Mouse (Mus musculus): Measurements from ENCODE around the gene N4bp2l2.

The N4bp2l2 gene

DNA sequence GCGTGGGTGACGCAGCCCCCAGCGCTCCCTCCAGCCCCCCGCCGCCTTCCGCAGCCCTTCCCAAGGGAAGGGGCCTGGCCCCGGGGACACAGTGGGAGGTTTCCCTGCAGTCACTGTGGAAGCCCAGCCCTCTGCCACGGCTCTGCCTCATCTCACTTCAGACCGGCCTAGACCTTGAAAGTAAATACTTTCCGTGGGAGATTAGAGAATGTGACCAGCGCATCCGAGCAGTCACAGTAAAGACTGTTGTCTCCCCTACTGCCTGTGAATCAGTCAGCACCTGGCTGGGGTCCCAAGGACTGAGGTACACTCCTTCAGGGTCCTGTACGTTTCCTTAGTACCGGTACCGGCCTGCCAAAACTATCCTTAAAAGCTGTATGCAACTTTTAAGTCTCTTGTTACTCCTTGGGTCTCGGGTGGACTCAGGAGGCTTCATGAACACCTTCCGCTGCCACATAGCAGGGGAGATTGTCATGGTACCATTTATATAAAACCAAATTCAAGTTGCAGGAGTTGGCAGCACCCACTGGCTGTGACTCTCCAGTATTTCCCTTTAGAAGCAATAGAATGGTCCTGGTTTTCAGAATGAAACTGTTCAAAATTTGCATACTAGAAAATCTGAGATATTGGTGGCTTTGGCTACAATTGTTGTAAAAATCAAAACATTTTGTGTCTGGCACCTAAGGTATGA is 71.2 kb downstream of the N4bp2l2 start:
- 5% methylated on average over 17 of the region's 17 CpGs for WGBS

- WGBS: under 1% methylated on average over 102 of the region's 102 CpGs
Observed at GRCm38 (mm10) chr5:150593756-150594648, 72.0 kb downstream of the N4bp2l2 start.

DNA sequence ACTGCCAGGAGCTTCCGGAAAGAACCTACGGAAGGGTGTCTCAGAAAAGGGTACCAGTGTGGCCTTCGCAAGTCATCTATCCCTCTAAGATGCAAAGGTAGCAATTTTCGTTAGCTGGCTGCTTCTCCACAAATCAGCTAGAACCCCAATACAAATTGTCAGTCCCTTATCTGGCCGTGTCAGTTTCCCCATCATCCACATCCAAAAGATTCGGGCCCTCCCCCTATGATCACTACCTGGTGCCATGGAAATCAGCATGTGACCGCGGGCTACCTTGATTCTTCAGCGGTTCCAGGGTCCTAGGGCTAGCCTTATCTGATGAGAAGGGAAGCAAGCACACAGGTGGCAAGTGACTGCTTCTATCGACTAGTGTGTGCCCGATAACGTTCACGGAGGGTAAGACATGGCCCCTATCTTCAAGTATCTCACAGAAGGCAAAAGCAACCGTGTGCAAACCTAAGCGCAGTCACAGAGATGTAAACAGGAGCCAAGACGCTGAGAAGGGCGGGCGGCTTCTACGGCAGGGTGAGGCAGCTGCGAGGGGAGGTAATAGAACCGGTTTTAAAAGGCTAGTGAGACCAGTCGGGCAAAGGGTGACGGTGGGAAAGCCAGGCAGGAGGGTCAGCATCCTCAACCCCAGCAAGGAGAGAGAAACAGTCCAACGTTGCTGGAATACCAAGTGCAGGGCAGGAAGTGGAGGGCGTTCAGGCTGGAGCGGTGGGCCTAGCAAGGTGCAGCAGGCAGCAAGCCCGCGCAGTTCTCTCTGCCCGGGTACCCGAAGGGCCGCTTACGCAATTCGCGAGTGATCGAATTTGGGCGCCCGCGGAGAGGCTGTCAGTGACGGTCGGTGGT is 72.9 kb downstream of the N4bp2l2 start:
- WGBS: 14% methylated on average over 40 of the region's 40 CpGs

DNA sequence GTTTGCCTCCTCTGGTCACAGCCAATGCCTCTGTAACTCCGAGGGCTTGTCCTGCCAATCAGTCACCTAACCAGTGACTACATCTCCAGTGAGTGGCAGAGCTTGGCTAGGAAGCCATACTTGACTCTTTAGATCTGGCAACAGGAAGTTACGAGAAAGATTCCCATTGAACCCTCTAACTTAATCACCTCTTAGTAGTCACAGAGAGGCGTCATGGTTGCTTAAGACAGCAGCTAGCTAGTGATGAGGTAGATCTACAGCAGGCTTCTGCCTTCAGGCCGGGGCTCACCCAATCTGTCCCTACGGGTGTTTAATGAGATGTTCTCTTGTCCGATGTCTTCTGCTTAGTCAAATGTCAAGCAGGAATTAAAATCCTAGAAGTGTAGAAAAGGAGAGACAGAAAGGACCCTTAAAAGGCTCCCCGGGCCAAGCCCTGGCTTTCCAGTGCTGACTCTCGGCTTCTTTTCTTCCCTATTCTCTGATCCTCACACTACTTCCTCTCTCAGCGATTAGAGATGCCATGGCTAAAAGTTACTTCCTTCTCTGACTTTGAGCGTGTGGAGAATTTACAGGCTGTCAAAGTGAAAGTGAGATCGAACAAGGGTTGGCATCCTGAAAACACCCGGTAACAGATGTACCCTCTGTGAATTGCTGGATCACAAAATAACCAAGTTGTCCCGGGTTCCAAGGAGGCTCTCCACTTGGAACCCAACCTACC is 73.6 kb downstream of the N4bp2l2 start:
- WGBS: 75% methylated on average over 13 of the region's 13 CpGs

DNA sequence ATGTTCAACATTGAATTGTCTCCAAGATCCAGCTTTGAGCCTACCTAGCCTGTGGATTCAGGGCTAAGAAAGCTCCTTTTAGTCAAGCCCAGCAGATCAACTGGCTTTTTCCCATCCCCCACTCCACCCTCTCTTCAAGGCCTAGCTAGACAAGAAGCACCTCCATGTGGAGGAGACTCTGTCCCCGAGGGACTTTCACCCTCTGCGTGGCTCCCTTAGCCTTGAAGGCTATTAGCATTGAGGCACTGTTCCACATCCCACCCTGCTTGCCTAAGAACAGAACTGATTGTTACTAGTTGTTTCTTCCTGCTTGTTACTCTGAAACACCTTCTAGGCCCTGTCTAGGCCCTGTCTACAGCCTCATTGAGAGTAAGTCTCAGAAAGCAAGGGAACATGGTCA is 76.0 kb downstream of the N4bp2l2 start:
- 82% methylated on average over 2 of the region's 2 CpGs for WGBS

- WGBS: 61% methylated on average over 6 of the region's 6 CpGs
Observed at GRCm38 (mm10) chr5:150584337-150584729, 81.7 kb downstream of the N4bp2l2 start.

DNA sequence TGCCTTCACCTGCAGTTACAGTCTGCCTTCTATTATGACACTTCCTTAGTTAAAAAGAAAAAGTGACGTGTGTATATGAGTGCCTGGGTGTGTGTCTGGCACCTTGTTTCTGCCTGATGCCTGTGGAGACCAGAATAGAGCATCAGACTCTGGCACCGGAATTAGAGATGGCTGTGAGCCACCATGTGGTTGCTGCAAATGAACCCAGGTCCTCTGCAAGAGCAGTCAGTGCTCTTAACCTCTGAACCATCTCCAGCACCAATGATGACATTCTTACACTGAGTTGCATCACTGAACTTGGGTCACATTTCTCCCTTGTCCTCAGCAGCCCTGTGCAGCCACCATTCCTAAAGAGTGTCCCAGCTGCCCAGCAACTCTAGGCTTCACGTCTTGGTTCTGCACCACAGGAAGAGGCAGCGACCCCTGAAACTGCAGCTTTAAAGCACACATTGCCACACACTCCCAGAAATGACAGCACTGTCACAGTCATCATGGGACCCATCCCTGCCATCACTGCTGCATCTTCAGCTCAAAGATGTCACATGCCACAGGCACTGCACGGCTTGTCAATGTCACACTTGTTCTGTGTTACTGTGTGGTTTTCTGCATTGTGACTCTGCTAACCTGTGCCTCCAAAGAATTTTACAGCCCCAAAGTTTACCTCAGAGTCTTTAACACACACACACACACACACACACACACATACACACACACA is 82.2 kb downstream of the N4bp2l2 start:
- WGBS: 39% methylated on average over 5 of the region's 5 CpGs

GRCm38 (mm10) chr5:150583181-150583580 is 82.8 kb downstream of the N4bp2l2 start:
- 63% methylated on average over 5 of the region's 5 CpGs for WGBS

DNA sequence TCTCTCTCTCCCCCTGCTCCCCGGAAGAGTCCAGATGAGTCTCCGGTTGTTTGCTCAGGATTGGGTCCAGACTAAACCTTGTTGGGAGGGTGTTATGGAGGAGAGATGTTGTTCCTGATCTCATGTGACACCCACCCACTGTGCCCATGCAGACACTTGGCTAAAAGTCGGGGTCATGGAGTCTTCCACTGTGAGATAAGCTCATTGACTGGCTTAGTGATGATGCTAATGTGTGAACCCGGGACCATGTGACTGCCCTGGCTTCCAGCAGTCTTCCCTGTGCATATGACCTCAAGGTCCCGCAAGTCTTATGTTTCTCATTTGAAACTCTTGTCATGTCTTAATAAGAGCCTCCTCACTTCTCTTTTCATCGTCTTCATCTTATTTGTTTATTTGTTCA is 84.8 kb downstream of the N4bp2l2 start:
- 72% methylated on average over 6 of the region's 6 CpGs for WGBS

- 85% methylated on average over 6 of the region's 6 CpGs for WGBS
Observed at GRCm38 (mm10) chr5:150578613-150579171, 87.3 kb downstream of the N4bp2l2 start.

GRCm38 (mm10) chr5:150576832-150577231 is 89.2 kb downstream of the N4bp2l2 start:
- 82% methylated on average over 11 of the region's 11 CpGs for WGBS

GRCm38 (mm10) chr5:150574885-150575284 is 91.1 kb downstream of the N4bp2l2 start:
- 75% methylated on average over 5 of the region's 5 CpGs for WGBS

DNA sequence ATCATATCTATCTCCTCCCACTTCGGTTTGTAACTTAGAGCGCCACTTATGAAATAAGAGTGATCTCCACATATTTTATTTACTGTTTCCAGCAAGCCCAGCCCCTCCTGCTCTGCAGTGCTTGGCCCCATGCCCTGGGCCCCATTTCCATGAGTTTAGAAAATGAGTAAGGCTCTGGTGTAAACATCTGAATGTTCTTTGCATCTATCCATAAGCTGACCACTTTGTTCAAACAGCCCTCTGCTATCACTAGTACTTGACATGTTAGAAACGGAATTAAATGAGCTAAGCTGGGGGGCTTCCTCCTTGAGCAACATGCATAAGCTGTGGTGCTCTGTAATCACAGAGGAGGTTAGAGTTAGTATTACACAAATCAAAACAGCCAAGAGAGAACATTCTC is 91.6 kb downstream of the N4bp2l2 start:
- 91% methylated on average over 3 of the region's 3 CpGs for WGBS

DNA sequence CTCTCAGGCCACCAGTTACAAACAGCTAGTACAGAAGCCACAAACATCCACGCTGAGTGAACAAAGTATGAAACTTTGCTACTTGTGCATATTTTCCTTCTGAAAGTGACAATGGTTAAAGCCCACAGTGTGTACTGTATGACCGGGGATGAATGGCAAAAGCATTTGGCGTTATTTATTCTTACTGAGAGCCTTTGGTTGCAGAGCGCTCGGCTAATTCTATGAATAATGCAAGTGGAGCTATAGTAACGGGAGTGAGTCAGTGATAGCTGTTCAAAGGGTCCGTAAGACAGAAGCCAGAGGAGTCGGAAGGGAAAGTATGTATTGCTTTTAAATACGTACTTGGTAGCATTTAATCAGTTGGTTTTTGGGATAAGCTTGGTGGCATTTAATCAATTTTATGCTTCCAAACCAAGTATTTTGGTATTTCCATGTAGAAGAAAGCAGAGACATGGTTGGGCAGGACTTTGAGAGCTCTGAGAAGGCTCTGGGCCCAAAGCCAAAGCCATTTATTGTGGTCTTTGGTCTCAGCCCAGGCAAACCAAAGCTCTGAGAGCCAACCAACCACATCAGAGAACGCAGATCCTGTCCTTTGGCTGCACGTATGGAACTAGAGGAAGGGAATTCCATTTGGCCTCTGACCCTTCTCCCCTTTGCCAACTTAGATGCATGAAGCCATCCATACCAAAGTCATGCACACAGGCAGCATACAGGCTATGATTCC is 95.3 kb downstream of the N4bp2l2 start:
- WGBS: 63% methylated on average over 11 of the region's 11 CpGs

- 81% methylated on average over 5 of the region's 5 CpGs for WGBS
Observed at GRCm38 (mm10) chr5:150566971-150567370, 99.0 kb downstream of the N4bp2l2 start.

DNA sequence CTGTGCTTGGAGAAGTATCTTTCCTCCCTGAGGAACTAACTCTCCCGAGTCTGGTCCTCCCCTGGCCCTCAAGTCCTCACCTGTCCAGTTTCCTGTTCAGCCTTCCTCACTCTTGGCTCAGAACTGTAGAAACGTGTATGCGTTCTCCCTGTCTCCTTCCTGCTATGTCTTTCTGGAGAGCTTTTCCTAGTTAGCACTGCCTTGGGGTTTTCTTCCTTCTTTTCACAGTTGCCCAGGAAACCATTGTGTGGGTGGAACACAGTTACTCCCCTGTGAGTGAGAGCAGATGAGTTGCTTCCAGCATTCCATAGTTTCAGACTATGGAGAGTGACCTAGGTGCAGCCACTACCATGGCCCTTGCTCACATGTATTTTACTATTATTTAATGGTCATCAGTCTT is 99.8 kb downstream of the N4bp2l2 start:
- 18% methylated on average over 3 of the region's 3 CpGs for WGBS

- 96% methylated on average over 6 of the region's 6 CpGs for WGBS
Observed at GRCm38 (mm10) chr5:150564426-150564825, 101.6 kb downstream of the N4bp2l2 start.

GRCm38 (mm10) chr5:150561783-150562182 is 104.2 kb downstream of the N4bp2l2 start:
- WGBS: 73% methylated on average over 5 of the region's 5 CpGs

GRCm38 (mm10) chr5:150560851-150561250 is 105.1 kb downstream of the N4bp2l2 start:
- 98% methylated on average over 5 of the region's 5 CpGs for WGBS

Data from cerebral cortex, adult 2 months (tissue).